Mouse (Mus musculus): Measurements from ENCODE around the gene Per3.

Gene Per3

DNA sequence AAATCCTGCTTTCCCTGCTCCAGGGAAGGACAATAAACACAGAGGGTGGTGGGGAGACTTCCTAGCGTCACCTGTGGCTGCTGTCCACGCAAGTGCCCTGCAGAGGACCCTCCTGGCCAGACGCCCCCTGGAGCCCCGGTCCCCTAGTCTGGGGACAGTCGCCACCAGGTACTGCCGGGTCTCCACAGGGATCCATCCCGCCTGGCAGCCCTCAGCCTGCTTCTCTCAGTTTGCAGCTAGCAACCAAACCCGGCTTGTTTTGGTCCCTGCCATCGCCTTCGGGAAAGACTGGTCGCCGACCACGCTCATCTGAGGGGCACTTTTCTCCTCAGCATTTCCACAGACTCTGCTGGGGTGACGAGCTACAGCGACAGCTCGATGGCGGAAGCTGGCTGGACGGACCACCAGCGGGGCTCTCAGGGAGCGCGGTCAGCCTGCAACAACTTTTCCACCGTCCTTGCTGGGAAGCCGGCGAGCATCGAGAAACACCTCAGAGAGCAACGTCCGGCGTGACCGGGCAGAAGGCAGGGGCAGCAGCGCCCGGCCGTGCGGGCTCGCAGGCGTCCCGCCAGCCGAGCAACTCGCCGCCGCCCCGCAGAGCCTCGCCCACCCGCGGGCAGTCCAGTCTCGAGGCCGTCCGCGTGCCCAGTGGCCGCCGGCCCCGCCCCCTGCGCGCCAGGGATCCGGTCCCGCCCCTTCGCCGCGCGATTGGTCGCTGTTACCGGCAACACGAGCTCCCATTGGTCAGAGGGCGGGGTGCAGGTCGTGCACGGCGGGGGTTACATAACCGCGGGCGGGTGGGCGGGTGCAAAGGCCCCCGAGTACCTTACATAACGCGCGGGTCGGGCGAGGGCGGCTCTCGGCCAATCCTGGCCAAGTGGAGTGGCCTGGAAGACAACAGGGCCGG, at the start of gene Per3:
Per3 (minus strand) TSS at position 629 of the 907 bp plus-strand sequence.
- peak; percentile 95 for DNase-seq (ENCODE audit: low read depth)

DNA sequence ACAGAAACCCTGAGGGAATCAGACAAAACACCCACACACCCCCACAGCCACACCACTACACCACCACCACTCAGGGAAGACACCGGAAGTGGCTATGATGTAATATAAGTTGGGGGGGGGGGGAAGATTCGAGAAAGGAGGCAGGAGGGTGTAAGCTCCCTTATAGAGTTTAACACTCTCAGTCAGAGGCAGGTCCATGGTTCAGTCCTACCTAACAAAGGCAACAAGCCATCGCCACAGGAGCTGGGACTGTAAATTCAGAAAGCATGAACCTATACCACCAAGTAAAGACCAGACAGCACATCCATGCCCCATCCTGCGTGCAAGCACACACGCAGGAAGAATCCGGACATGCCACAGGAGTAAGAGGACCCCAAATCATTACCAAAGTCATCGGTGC, 44.8 kb upstream of the Per3 start, which contains the start of gene Gm13090:
Gm13090 (plus strand) TSS at position 301 of the 400 bp plus-strand sequence.
- no peak for DNase-seq (ENCODE audit: low read depth)

DNA sequence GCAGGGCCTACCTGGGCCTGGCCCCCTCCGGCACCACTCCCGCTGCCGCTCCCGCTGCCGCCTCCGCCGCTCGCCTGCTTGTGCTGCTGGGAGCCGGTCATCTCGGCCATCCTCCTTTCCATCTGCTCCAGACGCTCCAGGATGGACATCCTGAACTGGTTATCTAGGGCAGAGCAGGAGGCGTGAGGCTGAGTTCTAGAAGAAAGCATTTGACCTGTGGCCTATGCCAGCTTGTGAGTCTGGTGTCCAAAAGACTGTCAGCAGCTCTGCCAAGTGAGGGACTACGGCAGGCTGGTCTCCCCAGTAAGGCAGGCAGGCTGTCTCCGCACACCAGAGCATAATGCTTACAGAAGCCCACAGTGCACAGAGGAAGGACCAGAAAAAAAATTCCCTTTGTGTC, 44.4 kb upstream of the Per3 start:
- no peak for DNase-seq (ENCODE audit: low read depth)

DNA sequence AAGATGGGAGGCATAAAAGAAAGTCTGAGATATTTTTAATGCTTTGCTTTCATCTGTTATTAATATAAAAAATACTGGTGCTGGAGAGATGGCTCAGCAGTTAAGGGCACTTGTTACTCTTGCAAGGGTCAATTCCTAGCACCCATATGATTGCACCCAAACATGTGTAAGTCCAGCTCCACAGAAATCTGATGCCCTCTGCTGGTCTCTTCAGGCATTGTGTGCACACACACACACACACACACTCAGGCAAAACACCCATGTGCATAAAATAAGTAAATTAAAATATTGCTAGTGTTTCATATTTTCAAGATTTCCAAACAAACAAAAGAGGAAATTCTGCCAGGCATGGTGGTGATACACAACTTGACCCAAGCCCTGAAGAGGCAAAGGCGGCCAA, 42.9 kb upstream of the Per3 start:
- DNase-seq (ENCODE audit: low read depth) = no peak

DNA sequence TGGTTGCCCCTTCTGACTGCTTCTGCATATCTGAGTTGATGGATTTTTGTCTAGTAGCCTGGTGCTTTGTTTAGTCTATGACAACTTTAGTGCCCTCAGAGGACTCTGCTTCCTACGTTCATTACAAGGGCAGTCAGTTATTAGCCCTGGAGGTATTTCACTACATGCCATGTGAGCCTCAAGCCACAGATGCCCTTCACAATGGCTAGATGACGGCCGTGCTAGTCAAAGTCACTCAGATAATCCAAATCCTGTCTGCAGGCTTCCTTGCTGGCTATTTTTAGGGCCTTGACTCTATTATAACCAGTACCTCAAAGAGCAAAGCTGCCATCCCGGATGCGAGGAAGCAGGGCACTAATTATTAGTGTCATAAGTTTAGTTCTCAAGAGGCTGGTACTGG, 38.6 kb upstream of the Per3 start:
- no peak for DNase-seq (ENCODE audit: low read depth)

DNA sequence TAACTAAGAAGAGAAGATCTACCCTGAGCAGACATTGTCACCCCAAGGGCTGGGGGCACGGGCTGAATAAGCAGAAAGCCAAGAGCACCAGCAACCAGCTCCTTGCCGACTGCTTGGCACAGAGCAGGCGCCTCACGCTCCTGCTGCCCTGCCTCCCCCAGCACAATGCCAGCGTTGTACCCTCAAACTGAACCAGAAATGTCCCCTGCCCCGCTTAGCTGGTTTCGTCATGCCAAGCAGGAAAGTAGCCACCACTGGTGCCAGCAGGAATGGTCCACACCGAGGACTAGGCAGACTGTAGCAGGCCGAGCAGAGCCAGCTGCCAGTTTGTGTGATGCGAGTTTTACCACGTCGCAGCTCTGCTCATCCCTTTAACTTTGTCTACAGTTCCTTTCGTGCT, 37.5 kb upstream of the Per3 start:
- DNase-seq (ENCODE audit: low read depth) = no peak

DNA sequence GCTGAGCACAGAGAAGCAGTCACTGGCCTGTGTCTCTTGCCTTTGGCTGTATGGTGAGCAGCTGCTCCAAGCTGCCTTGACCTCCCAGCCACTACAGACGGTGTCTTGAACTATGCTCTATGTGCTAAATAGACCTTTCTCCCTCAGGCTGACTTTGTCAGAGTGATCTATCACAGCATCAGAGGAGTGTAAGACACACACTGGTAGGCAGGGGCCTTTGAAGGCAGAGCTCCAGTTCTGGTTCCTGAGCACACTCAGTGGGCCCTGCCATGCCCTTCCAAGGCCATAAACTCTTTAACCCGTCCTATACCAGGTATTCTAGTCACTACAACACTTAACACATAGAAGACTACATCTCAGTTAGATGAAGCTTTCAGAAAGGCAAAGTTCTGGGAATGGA, 36.9 kb upstream of the Per3 start:
- no peak for DNase-seq (ENCODE audit: low read depth)

DNA sequence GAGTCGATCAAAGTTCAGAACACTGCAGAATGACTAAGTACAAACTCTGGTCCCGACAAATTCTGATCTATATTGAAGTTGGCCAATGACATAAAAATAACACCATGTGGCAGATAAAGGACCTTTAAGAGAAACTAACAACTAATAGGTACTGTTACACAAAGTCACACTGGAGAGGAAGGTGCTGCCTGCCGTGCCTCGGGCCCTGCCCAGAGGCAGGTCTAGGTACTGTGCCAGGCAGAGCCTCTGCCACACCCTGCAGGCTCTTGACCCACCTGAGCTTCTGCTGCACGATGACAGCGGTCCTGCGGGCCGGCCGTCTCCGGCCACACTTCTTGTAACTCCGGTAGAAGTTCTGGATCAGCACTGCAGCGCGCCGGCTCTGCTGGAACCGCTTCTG, 30.4 kb upstream of the Per3 start:
- no peak for DNase-seq (ENCODE audit: low read depth)

DNA sequence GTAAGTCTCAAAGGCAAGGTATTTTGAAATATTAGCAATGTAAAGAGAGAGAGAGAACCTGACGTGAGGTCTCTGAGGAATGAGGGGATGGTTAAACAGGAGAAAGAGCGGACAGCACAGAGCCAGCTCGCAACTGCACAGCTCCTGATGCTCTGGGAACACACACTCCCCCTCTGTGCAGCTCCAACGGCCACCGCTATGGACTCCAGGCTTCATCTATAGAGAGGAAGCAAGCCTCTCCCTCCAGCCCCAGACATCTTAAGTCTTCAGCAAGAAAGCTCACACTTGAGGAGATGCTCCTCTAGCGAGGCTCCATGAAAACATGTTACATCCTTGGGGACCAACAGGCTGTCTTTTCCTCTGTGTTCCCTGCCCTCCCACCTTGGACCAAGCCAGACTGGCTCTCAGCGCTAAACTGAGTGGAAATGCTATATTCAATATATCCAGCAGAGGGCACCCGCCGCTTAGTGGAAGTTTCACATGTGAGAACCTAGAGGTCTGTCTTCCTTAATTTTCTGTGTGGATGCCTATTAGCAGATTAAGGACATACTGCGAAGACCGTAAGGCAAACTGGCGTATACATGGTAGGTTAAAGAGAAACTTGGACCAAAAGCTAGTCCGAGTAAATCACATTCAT, 28.8 kb upstream of the Per3 start:
- peak; percentile 73 for DNase-seq (ENCODE audit: low read depth)

DNA sequence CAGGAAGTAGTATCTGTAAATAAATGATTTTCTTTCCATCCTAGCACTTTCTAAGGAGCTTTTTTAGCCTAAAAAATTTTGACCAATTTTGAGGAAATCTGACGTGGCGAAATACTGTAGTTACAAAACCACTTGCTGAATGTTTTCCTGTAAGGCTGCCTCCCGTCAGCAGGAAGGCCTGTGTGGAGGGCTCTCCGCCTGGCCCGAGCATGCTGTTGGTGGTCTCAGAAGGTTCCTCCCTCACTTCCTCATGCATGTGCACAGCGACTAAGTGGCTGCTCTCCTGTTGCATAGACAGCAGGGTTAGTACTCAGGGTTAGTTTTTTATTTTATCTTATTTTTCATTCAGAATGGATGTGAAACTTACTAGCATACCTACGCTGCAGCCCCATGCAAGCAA, 26.5 kb upstream of the Per3 start:
- DNase-seq (ENCODE audit: low read depth) = peak; percentile 68

DNA sequence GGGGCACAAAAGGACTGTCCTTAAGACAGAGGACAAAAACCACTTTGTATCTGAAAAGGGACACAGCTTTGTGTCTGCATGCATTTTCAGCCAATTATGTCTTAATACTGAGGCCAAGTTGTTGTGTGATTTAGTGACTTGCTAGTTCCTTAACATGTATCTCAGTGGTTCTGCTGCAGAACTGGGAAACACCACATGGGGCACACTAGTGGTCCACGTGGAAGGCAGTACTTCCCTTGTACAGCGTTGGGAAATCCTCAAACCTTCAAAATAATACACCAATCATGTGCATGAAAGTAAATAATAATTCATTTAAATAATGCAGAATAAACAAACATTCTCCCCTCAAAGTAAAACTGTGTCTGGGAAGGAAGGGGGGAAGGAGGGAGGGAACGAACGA, 24.3 kb upstream of the Per3 start:
- peak; percentile 55 for DNase-seq (ENCODE audit: low read depth)

DNA sequence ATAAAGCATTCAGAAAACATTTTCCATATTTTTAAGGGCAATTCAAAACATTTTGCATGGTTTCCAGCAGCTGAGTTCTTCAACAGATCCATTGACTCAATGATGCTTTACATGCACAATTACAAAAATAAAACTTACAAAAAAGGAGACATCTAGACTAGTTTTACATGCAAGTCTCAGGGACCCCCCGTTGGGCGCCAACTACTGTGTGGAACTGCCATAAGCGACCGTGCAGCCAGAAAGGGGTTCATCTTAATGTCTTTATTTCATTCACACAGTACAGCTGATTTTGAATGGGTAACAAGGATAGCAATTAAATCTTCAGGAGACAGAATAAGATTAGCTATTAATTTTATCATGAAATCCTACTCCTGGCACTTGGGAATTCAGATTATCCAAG, 15.1 kb upstream of the Per3 start:
- DNase-seq (ENCODE audit: low read depth) = no peak

DNA sequence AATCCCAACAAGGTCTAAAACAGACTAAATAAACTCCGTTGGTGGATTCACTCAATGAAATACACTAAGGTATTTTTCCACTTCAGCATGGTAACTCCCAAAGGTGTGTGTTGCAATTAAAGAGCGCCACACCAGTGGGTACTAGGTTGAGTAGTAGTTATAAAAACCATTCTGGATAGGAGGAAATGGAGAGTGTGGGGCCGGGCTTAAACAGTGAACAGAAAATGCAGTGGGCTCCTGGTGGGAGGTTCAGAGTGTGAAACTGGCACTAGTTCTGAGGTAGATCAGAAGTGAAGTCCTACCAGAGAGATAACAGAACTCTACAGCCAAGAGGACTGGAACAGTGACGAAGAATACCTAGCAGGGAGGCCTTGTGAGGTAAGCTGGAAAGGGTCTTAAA, 14.2 kb upstream of the Per3 start:
- DNase-seq (ENCODE audit: low read depth) = no peak

DNA sequence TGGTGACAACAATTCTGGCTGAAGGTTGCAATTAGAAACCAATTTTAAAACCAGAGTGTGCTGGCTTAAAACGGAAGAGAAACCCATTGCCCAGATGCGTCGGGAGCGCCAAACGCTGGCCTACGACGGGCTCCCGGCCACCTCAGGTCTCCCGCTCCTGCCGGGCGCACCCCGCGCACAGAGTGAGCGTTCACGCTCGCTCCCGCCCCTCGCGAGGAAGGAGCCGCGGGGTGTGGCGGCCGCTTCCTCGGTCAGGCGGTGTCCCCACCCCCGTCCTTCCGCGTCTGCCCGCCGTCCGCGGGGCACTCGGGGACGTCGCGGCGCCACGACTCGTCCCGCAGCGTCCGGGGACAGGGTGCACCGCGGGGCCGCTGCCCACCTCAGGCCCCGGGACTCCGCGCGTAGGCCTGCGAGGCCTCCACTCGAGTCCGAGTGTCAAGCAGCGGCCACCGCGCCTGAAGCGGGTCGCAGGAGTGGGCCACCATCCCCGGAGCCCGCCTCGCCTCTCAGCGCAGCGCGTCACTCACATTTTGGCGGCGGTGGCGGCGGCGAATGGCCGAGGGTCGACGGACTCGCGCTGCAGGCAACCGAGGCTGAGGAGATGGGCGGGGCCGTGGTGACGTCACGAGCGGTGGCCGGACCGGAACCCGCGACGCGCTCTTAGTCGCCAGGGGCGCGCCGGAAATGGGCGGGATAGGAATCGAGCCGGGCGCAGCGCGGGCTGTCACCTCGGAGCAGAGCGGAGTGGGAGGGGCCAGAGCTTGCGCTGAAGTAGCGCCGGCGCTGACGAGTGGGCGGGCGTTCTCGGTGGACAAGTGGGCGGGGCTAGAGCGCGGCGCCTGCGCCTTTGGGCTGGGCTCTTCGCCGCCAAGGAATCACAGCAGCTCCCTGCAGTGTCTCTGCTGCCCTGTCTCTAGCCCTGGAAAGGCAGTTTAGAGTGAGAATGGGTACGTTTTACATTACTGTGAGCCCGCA, 13.2 kb upstream of the Per3 start, which contains the start of gene Vamp3:
Vamp3 (minus strand) TSS at position 617 of the 975 bp plus-strand sequence.
- peak; percentile 98 for DNase-seq (ENCODE audit: low read depth)

DNA sequence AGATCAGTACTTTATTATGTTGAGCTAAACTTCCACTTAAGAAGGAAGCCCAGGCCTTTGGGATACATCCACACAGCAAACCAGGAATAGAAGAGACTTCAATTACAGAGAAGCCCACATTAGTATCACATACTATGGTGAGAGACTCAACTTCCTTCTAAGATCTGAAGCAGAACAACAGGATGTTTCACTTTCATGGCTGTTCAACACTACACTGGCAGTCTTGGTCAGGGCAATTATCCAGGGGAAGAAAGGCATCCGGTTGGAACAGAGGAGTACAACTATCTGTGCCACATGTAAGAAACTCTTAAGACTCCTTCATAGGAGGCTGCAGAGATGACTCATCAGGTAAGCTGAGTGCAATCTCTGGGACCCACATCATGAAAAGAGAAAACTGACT, 6.7 kb upstream of the Per3 start:
- no peak for DNase-seq (ENCODE audit: low read depth)

DNA sequence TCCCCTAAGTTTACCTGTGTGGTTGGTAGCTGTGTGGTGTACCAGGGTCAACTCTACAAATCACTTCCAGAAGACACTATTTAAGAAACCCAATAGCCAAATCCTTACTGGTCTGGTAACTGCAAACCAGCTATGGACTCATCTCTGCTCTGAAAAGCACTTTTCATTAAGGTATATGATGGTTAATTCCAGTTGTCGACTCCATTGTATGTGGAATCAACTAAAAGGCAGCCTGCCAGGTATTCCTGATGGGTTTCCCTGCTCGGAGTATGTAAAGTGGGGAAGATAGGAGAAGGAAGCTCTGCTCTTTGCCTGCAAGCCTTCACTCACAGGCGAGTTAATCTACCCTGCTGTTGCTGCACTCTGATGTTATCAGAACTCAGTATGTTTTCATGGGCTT, 2.1 kb upstream of the Per3 start:
- DNase-seq (ENCODE audit: low read depth) = no peak

DNA sequence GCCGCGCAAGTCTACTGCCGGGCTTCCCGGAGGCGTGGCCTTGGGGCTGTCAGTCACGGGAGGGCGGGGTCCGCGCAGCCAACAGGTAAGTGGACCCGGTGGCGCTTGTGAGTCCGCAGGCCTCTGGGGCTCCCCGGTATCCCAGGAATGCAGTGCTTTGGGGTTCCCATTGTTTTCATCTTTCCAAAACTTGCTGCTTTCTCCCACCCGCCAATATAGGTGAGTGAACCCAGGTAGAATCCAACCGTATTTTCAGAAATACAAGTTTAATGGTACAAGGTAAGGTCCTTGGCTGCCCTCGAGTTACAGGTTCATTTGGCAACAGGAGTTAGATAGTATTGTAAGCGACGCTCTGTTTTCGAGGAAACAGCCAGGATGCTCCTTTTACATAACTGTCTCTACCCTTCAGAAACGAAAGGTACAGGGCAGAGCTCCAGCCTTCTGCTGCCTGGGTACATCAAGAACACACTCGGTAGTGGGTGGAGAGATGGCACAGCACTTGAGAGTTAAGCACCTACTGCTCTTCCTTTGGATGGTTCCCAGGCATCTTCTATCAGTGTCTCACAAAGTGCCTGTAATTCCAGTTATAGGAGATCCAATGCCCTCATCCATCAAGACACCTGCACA, 592 bp upstream of the Per3 start:
- DNase-seq (ENCODE audit: low read depth) = peak; percentile 16

DNA sequence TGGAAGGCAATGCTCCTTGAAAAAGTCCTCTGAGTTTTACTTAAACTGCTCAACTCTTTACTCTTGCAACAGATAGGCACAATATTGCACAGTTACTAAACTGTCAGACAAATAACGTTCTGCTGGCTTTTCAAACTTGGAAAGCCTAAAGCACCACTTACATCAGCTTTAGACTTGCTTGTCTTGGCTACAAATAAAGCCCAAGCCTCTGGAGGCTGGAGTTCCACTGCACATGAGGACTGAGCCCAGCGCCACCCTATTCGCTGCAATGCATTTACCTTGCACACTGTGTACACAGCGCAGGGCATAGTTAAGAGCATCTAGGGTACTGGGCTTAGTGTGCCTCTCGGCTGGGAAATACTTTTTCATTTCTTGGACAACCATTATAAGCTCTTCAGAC, 1.2 kb downstream of the Per3 start:
- DNase-seq (ENCODE audit: low read depth) = peak; percentile 10

DNA sequence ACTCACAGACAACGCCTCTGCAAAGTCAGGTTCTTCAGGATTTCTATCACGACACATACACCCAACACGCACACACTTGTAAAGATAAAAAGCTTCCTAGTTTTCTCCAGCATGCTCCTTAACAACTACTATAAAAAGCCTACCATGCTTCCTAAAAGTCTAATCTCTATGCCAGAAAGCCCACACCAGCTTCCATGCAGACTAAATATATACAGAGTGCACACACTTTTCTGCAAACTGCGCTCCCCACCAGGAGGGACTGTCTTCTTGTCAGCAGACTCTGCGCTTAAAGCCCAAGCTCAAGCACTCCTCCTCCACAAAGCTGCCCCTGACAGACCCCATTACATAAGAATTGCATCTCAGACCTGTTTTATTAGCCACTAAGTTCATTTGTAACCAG, 3.0 kb downstream of the Per3 start:
- DNase-seq (ENCODE audit: low read depth) = no peak

DNA sequence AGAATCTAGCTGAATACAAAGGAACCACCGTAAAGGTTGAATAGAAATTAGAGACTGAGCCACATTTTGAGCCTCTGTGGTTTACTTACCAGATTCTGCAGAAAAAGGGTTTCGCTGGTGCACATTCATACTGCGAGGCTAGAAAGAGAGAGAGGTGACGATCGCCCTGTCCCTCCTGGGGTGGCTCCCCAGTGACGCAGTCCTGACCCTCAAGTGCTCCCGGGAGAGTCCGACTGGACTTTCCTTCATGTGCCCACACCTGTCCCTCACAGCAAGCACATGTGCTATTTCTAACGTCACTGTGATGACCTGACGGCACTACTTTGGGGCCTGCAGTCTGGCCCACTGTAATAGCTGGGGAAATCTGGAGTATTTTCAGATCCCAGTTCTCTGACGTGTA, 6.7 kb downstream of the Per3 start:
- DNase-seq (ENCODE audit: low read depth) = no peak

DNA sequence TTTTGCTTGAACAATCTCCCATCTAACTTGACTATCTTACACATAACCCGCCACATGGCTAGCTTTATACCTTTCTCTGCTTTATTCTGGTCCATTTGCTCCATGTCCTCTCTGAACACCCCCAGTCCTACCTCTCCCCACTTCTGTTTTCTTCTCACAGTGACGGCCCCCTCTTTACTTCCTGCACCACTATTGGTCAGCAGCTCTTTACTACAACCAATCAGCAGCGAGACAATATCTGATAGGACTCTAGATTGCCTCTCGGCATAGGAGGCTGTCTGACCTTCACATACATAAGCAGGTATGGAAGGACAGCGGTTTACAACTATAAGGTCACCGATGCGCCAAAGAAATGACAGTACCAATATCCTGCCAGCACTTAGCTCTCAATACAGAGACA, 7.9 kb downstream of the Per3 start:
- DNase-seq (ENCODE audit: low read depth) = no peak

DNA sequence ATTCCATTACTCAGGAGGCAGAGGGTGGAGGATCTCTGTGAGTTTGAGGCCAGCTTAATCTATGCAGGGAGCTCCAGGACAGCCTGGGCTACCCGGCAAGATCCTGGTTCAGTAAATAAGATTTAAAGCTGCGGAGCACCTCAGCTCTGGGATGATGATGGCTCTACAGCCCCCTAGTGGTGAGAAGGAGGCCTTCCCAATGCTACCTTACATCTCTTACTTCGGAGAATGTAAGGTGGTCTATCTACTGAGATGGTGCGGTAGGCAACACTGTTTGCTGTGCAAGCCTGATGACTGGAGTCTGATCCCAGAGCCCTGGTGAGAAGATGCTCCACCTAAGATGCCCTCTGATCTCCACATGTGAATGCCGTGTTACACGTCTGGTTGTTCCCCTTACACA, 17.5 kb downstream of the Per3 start:
- peak; percentile 47 for DNase-seq (ENCODE audit: low read depth)
